Mouse (Mus musculus): ENCODE measurements around the gene Gm44965. TPM values are rescaled to one million over a fixed set of nuclear protein-coding genes. Genes with fewer than 3 reads are reported as not detected.

Gene Gm44965
- polyA plus RNA-seq, 1 experiment = not detected

- 87% methylated on average over 6 of the region's 6 CpGs for WGBS
- peaks cover 2% of the 10 kb centered on the region; the same call in 1 of the 2 replicates for H3K4me1 ChIP-seq (ENCODE audit: control insufficient read depth, insufficient read depth, low read length)
Observed at GRCm38 (mm10) chr6:48641391-48641790, 47.6 kb downstream of the Gm44965 start.

GRCm38 (mm10) chr6:48642764-48643292 is 49.1 kb downstream of the Gm44965 start:
- TF ChIP-seq POLR2A (IDR thresholded peaks at IDR 0.05; ENCODE audit: insufficient read depth, low read depth, low read length) = no peak
- no peak for TF ChIP-seq CTCF (IDR thresholded peaks at IDR 0.05; ENCODE audit: insufficient read depth, low read depth, low read length)
- 20% methylated on average over 4 of the region's 4 CpGs for WGBS
- H3K4me3 ChIP-seq (ENCODE audit: insufficient read depth, low read depth, low read length) = no peak overlapping the region
- H3K27ac ChIP-seq (ENCODE audit: insufficient read depth, low read depth, low read length) = no peak overlapping the region
- H3K4me1 ChIP-seq (ENCODE audit: control insufficient read depth, insufficient read depth, low read length) = peaks cover 4% of the 10 kb centered on the region; the same call in 1 of the 2 replicates

More at GRCm38 (mm10) chr6:48641391-48641790, 47.6 kb downstream of the Gm44965 start:
- TF ChIP-seq CTCF (IDR thresholded peaks at IDR 0.05; ENCODE audit: insufficient read depth, low read depth, low read length) (no peak), POLR2A (IDR thresholded peaks at IDR 0.05; ENCODE audit: insufficient read depth, low read depth, low read length) (no peak)
- H3K27ac ChIP-seq (ENCODE audit: insufficient read depth, low read depth, low read length) = no peak overlapping the region
- no peak overlapping the region for H3K4me3 ChIP-seq (ENCODE audit: insufficient read depth, low read depth, low read length)

DNA sequence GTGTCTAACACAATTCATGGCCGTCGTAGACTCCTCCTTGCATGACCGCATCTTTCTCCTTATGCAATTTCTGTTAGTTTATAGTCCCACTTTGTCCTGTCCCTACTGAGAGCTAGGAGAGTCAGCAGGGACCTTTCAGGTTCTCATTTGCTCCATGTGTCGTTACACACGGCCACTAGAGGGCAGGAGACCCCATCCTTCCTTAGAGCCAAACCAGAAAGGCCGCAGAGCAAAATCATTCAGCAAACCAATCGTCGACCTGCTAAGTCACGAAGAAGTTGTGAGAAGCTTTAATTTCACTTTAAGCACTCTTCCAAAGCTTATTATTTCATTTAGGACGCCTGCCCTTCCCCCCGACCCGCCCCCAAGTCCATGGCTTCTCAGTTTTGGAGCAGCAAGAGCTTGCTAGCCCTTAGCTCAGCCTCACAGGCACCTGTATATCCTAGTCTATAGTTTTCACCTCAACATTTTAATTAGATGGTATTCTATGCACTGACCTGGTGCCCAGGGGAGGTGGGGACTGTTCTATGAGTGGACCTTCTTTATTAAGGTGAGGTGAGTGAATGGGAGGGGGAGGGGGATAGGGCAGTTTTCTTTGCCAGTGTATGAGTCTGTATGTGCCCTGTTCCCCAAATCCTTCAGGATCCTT is 52.0 kb downstream of the Gm44965 start:
- 0 out of 2 replicates have a peak, but pooled peaks cover 4% of the 10 kb centered on the region for H3K4me1 ChIP-seq (ENCODE audit: control insufficient read depth, insufficient read depth, low read length)

GRCm38 (mm10) chr6:48646309-48646690 is 52.6 kb downstream of the Gm44965 start:
- Histone ChIP-seq H3K27ac (ENCODE audit: insufficient read depth, low read depth, low read length) (no peak overlapping the region), H3K4me3 (ENCODE audit: insufficient read depth, low read depth, low read length) (no peak overlapping the region), H3K4me1 (ENCODE audit: control insufficient read depth, insufficient read depth, low read length) (0 out of 2 replicates have a peak, but pooled peaks cover 4% of the 10 kb centered on the region)
- 83% methylated on average over 4 of the region's 4 CpGs for WGBS
- TF ChIP-seq CTCF (IDR thresholded peaks at IDR 0.05; ENCODE audit: insufficient read depth, low read depth, low read length) (no peak), POLR2A (IDR thresholded peaks at IDR 0.05; ENCODE audit: insufficient read depth, low read depth, low read length) (no peak)

More for the DNA sequence above, 52.0 kb downstream of the Gm44965 start:
- Histone ChIP-seq H3K4me3 (ENCODE audit: insufficient read depth, low read depth, low read length) (no peak overlapping the region), H3K27ac (ENCODE audit: insufficient read depth, low read depth, low read length) (no peak overlapping the region)
- 9% methylated on average over 12 of the region's 12 CpGs for WGBS
- peak; percentile 20; the same call in 1 of the 2 replicates for TF ChIP-seq CTCF (IDR thresholded peaks at IDR 0.05; ENCODE audit: insufficient read depth, low read depth, low read length)
- no peak for TF ChIP-seq POLR2A (IDR thresholded peaks at IDR 0.05; ENCODE audit: insufficient read depth, low read depth, low read length)

- no peak within 1 kb of the TSS for H3K4me3 ChIP-seq (ENCODE audit: insufficient read depth, low read depth, low read length)
- no peak for TF ChIP-seq CTCF (IDR thresholded peaks at IDR 0.05; ENCODE audit: insufficient read depth, low read depth, low read length)
- no peak for TF ChIP-seq POLR2A (IDR thresholded peaks at IDR 0.05; ENCODE audit: insufficient read depth, low read depth, low read length)
- 28% methylated on average over 3 of the region's 3 CpGs for WGBS
- 0 out of 2 replicates have a peak, but pooled peaks cover 4% of the 10 kb centered on the region for H3K4me1 ChIP-seq (ENCODE audit: control insufficient read depth, insufficient read depth, low read length)
- H3K27ac ChIP-seq (ENCODE audit: insufficient read depth, low read depth, low read length) = no peak within 1 kb of the TSS
Observed at GRCm38 (mm10) chr6:48646995-48647394, 53.3 kb downstream of the Gm44965 start, which contains the start of gene Gimap8. Gene Gimap8 (plus strand): TSS chr6:48647234.

DNA sequence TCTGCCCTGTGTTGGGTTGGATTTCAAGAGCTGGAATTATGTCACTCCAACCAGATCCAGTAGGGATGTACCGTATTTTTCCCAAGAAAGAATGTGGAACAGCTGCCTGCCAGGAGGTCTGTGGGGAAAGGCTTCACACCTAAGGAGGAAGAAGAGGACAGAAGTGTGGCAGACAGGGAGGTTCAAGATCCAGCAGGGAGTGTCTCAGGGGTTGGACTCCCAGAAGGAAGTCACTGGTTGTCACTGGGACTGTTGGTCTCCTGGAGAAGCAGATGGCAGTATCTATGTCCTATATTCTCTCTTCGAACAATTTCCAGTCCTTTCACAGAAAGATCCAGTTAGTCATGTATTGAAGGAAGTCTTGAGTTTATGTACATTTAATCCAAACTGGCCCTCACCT is 53.9 kb downstream of the Gm44965 start:
- no peak overlapping the region for H3K27ac ChIP-seq (ENCODE audit: insufficient read depth, low read depth, low read length)
- 86% methylated on average over 2 of the region's 2 CpGs for WGBS
- TF ChIP-seq CTCF (IDR thresholded peaks at IDR 0.05; ENCODE audit: insufficient read depth, low read depth, low read length) (no peak), POLR2A (IDR thresholded peaks at IDR 0.05; ENCODE audit: insufficient read depth, low read depth, low read length) (no peak)

DNA sequence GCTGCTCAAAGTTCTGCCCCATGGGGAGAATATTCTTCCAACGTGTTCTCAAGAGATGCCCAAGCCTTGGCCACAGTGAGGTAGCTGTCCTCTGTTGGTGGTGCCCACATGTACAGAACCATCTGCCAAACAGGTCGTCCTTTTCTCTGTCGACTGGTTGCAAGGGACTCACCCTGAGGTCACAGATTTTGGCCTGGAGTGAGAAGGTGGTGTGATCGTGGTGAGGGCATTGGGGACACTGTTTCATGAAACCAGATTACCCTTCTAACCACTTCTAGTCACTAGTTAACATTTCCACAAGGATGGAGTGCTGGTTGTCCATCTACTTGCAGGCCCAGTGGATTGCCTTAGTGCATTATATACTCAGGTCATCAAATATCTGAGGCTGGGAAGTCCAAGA is 55.0 kb downstream of the Gm44965 start:
- no peak overlapping the region for H3K27ac ChIP-seq (ENCODE audit: insufficient read depth, low read depth, low read length)
- TF ChIP-seq POLR2A (IDR thresholded peaks at IDR 0.05; ENCODE audit: insufficient read depth, low read depth, low read length) (no peak), CTCF (IDR thresholded peaks at IDR 0.05; ENCODE audit: insufficient read depth, low read depth, low read length) (no peak)
- no peak overlapping the region for H3K4me3 ChIP-seq (ENCODE audit: insufficient read depth, low read depth, low read length)
- WGBS = 90% methylated on average over 4 of the region's 4 CpGs
- 0 out of 2 replicates have a peak, but pooled peaks cover 4% of the 10 kb centered on the region for H3K4me1 ChIP-seq (ENCODE audit: control insufficient read depth, insufficient read depth, low read length)

More for the DNA sequence above, 53.9 kb downstream of the Gm44965 start:
- Histone ChIP-seq H3K4me3 (ENCODE audit: insufficient read depth, low read depth, low read length) (no peak overlapping the region), H3K4me1 (ENCODE audit: control insufficient read depth, insufficient read depth, low read length) (0 out of 2 replicates have a peak, but pooled peaks cover 4% of the 10 kb centered on the region)

- Histone ChIP-seq H3K27ac (ENCODE audit: insufficient read depth, low read depth, low read length) (no peak overlapping the region), H3K4me1 (ENCODE audit: control insufficient read depth, insufficient read depth, low read length) (0 out of 2 replicates have a peak, but pooled peaks cover 4% of the 10 kb centered on the region), H3K4me3 (ENCODE audit: insufficient read depth, low read depth, low read length) (no peak overlapping the region)
- WGBS = 92% methylated on average over 9 of the region's 9 CpGs
- TF ChIP-seq POLR2A (IDR thresholded peaks at IDR 0.05; ENCODE audit: insufficient read depth, low read depth, low read length) = no peak
- no peak for TF ChIP-seq CTCF (IDR thresholded peaks at IDR 0.05; ENCODE audit: insufficient read depth, low read depth, low read length)
Observed at GRCm38 (mm10) chr6:48650041-48650440, 56.3 kb downstream of the Gm44965 start.

- TF ChIP-seq POLR2A (IDR thresholded peaks at IDR 0.05; ENCODE audit: insufficient read depth, low read depth, low read length) = no peak
- no peak for TF ChIP-seq CTCF (IDR thresholded peaks at IDR 0.05; ENCODE audit: insufficient read depth, low read depth, low read length)
- 88% methylated on average over 5 of the region's 5 CpGs for WGBS
Observed at GRCm38 (mm10) chr6:48658721-48659120, 65.0 kb downstream of the Gm44965 start.

More at GRCm38 (mm10) chr6:48658721-48659120, 65.0 kb downstream of the Gm44965 start:
- H3K4me3 ChIP-seq (ENCODE audit: insufficient read depth, low read depth, low read length) = no peak overlapping the region
- H3K27ac ChIP-seq (ENCODE audit: insufficient read depth, low read depth, low read length) = no peak overlapping the region
- H3K4me1 ChIP-seq (ENCODE audit: control insufficient read depth, insufficient read depth, low read length) = no peaks in the 10 kb centered on the region
